Mouse (Mus musculus) liver, embryonic 14.5 days (tissue): ENCODE data around the gene Lrig1.

Experiments used
- CTCF ChIP-seq: IDR thresholded peaks from 2 replicates; pipeline ENCODE4 v1.5.1; 2016; ENCODE audit warnings: antibody characterized with exemption, low read depth, control low read depth
- EP300 ChIP-seq: IDR thresholded peaks from 2 replicates; pipeline ENCODE4 v1.6.1; 2016; ENCODE audit warnings: antibody characterized with exemption, low read depth

DNA sequence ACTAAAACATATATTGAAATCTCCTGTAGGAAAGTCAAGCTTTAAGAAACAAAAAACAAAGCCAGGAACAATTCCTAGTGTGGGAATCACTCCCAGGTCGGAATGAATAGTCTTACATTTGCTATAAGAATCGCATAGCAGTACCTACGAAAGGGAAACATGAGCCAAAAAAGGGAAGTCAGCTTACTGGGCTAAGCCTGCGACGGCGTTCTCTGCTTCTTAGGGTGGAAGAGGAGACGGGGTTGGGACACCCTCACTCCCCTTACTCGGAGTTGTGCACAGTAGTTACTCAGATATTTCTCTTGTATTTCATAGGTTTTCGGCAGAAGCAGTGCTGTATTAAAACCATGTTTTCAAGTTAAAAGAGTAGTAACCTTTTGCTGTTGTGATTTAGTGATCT, 117.9 kb downstream of the Lrig1 start:
- TF ChIP-seq CTCF (no peak), EP300 (no peak)
